Mouse (Mus musculus) layer of hippocampus, adult 2 months (tissue): Measurements from ENCODE around the gene Pard3b. TPM values are rescaled to one million over a fixed set of nuclear protein-coding genes. Genes with fewer than 3 reads are reported as not detected.
"Not testable (repeated sequence)": the region's sequence is repeated elsewhere in the genome, so short reads cannot be mapped to it uniquely, and the experiment has no call there.

ENCODE experiments used
- DNase-seq, 2 experiments: peaks; one replicate each; pipeline ENCODE4 v3.0.0; 2022; ENCODE audit warnings: low spot score in 2 of 2
- H3K27ac ChIP-seq: fragments of 200-600 bp; 2 replicates; pipeline ENCODE4 v1.8.1; 2022
- H3K4me3 ChIP-seq: fragments of 200-600 bp; 2 replicates; pipeline ENCODE4 v1.8.1; 2022; ENCODE audit warnings: mild to moderate bottlenecking
- CTCF ChIP-seq: fragments of 200-600 bp; conservative IDR thresholded peaks from 2 replicates; pipeline ENCODE4 v1.8.1; 2022; ENCODE audit warnings: antibody characterized with exemption, mild to moderate bottlenecking, moderate library complexity
- total RNA-seq, 2 experiments: library from RNA; stranded (reverse); gene quantifications; 2 replicates each; pipeline ENCODE4 v1.2.3; 2021

Gene Pard3b
- total RNA-seq, 2 experiments from 2014 or later: 4.6 to 6.9 TPM

DNA sequence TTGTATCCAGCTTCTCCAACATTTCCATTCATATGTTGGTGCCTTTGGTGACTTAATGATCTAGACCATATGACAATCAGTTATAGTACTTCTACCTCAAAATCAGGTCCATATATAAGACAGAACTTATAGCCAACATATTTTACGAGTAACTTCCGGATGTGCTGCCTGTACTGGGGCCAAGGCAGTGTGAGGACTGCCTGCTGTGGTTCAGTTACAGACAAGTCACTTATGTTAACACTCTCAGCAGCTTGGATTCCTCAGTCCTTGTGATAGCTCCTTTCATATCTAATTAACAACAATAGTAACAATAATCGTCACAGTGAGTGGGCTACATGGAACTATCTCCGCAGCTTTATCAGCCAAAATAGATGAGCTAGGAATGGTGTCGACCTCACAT is 959.9 kb downstream of the Pard3b start:
- no peak for TF ChIP-seq CTCF
- no peak for DNase-seq
- Histone ChIP-seq H3K27ac (no peak overlapping the region), H3K4me3 (no peak overlapping the region)

DNA sequence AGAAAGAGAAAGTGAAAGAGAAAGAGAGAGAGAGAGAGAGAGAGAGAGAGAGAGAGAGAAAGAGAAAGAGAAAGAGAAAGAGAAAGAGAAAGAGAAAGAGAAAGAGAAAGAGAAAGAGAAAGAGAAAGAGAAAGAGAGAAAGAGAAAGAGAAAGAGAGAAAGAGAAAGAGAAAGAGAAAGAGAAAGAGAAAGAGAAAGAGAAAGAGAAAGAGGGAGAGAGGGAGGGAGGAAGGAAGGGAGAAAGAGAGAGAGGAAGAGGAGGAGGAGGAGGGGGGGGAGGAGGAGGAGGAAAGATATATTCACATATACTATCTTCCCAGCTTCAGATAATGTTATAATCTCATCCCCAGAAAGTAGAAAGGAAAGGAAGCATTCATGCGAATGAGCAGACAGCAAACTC is 966.0 kb downstream of the Pard3b start:
- not testable (repeated sequence) for H3K27ac ChIP-seq, DNase-seq

DNA sequence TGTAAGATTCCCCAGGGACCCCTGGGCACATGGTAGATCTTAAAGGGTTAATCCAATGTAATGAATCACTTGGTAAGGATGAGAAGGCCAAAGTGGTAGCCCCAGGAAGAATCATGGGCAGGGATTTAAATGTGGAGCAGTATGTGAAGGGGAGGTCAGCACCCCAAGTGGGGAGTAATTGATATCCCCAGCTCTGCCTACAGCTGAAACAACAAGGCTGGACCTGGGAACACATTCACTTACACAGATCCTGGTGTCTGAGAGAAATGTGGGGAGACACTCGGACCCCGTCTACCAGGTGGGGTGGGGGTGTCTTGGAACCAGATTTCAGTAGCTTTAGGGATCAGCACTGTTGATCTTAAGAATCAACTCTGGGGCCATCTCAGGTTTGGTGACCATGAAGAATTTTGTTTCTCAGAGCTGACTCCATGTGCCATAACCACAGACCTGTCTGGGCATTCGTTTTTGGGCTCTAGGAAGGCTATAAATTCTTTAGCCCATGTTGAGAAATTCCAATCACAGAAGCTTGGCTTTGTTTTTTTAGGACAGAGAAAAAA is 979.6 kb downstream of the Pard3b start:
- Histone ChIP-seq H3K27ac (no peak overlapping the region), H3K4me3 (no peak overlapping the region)
- no peak for DNase-seq
- TF ChIP-seq CTCF: no peak

More for the DNA sequence above, 966.0 kb downstream of the Pard3b start:
- H3K4me3 ChIP-seq: not testable (repeated sequence)

DNA sequence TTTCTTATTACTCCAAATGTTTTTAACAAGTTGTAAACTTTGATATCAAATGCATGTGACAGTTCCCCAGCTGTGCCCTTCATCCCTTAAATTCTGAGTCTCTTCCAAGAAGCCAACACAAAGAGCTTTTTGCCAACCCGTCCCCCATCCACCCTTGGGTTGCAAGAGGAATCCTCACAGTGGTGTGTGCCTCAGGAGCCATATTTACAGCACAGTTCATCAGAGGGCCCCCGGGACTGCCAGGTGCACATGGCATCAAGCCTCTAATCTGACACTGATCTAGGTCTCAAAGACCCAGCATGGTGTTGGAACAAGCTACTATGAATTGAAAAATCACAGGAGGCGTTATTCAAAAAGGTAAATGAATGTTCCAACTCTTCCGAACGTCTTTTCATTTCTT is 980.8 kb downstream of the Pard3b start:
- no peak for TF ChIP-seq CTCF
- Histone ChIP-seq H3K4me3 (no peak overlapping the region), H3K27ac (no peak overlapping the region)
- no peak for DNase-seq

DNA sequence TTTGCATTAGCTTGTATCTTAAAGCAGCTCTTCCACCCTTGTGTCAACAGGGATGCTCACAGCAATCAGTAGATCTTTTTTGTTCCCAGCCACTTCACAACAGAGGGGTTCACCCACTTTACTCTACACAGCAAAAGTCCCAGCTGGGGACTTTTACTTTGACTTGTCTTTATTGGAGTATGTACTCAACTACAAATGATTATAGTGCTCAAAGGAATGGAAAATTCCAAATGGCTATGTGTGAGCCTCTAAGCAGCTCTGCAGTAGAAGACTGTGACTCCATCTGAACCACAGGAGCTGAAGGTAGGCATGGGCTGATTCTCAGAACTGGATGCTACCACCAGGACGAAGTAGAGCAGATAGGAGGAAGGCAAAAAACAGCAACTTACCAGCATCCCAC is 983.8 kb downstream of the Pard3b start:
- no peak for DNase-seq
- TF ChIP-seq CTCF: no peak
- Histone ChIP-seq H3K27ac (no peak overlapping the region), H3K4me3 (no peak overlapping the region)

DNA sequence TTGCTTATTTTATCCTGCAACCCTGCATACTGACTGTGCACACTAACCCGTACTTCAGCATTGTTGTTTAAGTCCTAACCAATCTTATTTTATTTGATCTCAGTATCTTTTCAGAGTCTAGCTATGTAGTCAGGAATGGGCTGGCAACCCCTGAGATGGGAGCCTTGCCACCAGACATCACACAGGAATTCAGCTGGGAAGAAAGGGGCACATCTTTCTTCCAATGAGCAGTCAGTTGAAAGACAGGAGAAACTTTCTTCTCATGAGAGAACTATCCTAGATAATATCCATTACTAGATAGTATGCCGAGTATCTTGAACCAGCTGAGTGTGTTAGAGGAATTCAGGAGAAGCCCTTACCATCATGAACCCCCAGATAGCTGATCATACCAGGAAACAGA is 985.5 kb downstream of the Pard3b start:
- H3K27ac ChIP-seq: no peak overlapping the region
- TF ChIP-seq CTCF: no peak
- H3K4me3 ChIP-seq: no peak overlapping the region
- DNase-seq: no peak

DNA sequence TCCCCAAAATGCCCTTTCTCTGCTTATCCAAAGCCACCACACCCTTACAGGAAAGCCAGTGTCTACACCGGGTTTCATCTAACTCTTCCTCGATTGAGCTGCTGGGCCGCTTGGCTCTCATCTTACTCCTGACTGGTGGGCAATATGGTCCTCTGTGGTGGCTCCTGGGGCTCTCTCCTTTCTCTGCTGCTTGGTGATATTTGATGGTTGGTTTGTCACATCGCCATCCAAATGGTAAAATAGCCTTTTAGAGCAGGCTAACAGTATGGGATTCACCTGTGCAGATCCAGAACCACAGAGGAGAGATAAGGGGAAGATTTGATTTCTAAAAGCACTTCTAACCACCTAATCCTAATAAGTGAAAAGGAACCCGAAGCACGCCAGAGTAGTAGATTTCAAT is 986.2 kb downstream of the Pard3b start:
- TF ChIP-seq CTCF: no peak
- Histone ChIP-seq H3K27ac (no peak overlapping the region), H3K4me3 (no peak overlapping the region)
- DNase-seq: no peak

DNA sequence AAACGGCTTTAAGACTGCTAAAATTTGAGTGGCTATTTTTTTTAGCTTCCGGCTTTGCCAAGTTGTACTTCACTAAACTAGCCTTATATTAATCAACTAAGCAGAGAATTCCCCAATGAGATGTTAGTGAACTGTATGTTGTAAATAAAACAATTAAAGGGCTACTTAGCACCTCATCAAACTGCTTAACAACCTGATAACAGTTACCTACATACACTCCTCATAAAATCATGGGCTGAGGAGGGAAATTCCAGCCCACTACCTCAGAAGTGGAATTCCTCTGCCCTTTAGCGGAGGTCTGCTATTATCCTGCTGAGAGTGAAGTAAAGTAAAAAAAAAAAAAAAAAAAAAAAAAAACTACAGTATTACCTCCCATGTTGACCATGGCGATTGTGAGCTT is 986.7 kb downstream of the Pard3b start:
- DNase-seq: no peak
- H3K27ac ChIP-seq: no peak overlapping the region
- no peak for TF ChIP-seq CTCF

DNA sequence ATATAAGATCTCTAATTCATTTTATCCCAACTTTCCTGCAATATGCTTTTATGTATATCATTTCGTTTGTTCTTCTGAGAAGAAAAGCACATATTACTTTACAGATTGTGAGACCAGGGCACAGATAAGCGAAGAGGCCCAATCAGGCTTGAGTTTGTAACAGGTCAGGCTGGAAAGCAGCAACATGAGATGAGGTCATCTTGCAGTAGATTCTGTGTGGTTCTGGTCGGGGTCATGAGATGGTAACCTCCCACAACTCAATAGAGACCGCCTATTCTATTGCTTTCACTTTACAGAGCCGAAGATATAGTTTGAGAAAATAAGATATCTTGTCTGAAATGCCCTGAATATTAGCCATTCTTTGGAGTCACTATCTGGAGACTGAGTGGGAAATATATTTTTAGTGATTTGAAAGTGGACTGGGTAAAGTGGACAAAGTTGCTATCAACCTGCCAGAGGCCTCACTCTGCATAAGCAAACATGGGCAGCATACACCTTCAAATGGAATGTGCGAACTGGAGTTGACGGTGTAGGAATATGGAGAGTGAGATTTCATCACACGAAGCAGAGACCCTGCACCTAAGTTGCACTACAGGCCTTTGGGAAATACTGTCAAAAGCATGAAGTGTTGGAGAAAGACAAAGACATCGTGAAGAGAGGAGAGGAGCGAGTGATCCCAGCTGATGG is 987.3 kb downstream of the Pard3b start:
- Histone ChIP-seq H3K27ac (no peak overlapping the region), H3K4me3 (no peak overlapping the region)
- DNase-seq: no peak
- no peak for TF ChIP-seq CTCF

More for the DNA sequence above, 986.7 kb downstream of the Pard3b start:
- H3K4me3 ChIP-seq: no peak overlapping the region

DNA sequence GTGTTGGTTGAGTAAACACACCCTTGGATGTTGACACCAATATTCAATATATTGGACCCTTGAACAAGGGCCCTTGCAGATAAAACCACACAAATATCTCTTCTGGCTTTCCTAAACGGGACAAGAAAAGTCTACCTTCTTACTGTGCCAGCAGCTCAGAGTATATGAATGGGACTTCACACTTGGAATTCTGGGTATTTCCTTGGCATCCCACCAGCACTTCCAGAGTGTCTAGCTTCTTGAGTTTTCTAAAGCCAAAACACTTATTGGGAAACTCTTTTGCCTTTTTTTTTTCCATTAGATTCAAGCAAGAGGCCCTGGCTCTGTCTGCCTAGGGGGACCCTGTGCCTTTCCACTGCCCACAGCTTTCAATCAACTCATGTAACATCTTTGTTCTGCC is 991.3 kb downstream of the Pard3b start:
- DNase-seq: no peak
- Histone ChIP-seq H3K27ac (no peak overlapping the region), H3K4me3 (no peak overlapping the region)
- no peak for TF ChIP-seq CTCF

DNA sequence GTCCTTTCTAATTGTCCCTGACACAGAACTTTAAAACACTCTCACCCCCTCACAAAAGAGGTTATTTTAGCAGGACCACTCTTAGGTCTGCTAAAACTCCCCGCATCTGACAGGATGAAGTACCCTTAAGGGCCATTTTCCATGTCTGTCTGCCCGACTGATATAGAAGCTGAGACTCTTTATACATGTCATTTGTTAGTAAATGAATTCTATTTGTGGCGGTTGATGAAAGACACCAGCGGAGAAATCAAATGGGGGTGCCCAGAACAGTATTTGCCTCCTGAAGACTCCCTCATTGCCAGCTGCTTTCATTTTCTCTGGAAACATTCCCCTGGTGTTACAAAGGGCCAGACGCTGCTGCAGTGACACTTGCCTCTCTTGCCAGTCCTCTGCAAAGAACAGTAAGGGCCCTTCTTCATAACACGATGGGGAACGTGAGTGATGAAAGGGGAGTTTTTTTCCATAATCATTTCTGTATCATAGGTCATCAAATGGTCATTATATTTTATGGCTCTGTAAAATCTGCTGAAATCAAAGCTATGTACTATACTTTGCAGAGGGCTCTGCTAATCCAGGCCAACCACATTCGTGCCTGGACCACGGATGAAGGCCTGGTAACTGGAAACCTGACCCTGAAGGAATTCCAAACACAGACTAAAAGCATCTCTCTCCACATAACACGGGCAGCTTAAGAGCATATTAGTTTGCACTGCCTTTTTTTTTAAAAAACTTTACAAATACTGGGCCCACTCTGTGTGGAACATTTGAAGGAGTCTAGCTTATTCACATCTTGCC is 993.1 kb downstream of the Pard3b start:
- Histone ChIP-seq H3K4me3 (no peak overlapping the region), H3K27ac (no peak overlapping the region)
- no peak for TF ChIP-seq CTCF
- DNase-seq: no peak

DNA sequence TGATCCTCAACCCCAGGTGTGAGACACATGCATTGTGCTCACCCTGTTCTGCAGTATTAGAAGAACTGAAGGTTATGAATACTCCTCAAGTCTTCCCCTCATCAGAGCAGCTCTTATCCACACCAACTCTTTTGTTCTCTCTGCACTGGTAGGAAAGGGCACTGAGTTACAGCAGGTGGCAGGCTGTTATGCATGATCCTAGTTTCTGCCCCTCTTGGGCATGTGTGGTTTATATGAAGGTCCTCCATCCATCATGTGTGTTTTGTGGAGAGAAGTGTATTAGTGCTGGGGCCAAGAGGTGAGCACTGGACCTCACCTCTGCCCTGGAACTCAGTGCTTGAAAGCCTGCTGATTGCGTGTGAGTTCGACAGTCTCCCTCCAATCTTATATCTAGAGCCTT is 994.3 kb downstream of the Pard3b start:
- no peak for DNase-seq
- no peak for TF ChIP-seq CTCF
- no peak overlapping the region for H3K4me3 ChIP-seq
- no peak overlapping the region for H3K27ac ChIP-seq

DNA sequence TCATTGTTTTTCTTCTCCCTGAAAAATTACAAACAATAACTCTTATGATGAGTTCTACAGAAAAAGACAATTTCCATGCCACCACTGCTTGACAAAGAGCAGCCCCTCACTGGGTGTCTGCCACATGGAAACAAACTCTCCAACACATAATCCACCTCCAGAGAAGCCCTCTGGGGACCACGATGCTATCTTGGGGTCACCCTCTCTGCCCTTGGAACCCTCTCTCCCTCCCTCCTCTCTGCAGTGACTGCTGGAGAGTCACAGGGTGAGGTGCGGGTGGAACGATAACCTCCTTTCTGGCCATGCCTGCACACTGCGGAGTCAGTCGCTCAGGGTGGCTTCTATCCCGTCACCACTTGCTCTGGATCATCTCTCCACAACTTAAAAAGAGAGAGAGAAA is 996.6 kb downstream of the Pard3b start:
- Histone ChIP-seq H3K27ac (no peak overlapping the region), H3K4me3 (no peak overlapping the region)
- TF ChIP-seq CTCF: no peak
- no peak for DNase-seq
